Comparison of ENCODE assay signal across 7 mouse cellular contexts in the genomic region with DNA sequence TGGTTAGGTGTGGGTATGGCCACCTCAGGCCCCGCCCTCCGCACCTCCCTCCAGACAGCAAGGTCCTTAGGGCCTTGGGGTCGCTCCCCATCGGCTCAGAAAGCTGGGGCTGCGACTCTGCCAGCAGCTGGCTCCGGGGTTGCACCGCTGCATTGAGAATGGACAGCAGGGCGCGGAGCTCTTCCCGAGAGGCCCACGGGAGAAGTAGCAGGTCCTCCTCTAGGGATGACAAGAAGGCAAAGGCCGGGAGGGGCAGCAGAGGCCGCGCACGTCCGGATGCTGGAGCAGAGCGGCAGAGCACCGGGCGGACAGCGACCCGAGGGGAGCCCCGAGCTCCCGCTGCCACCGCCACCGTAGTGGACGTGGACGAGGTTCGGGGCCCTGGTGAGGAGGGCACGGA. TPM values are rescaled to one million over a fixed set of nuclear protein-coding genes. Genes with fewer than 3 reads are reported as not detected.
DNase-seq lines count a peak whose midpoint lies in the region; ATAC-seq and TF ChIP-seq lines count a peak whose summit lies in the region.

A gene (plus strand): TSS at position 98 of the 400 bp plus-strand sequence.

- no peaks in the 10 kb centered on the region for H3K9me3 ChIP-seq in E14TG2a.4 (ENCODE audit: low read length)
- no peaks in the 10 kb centered on the region for H3K9me3 ChIP-seq in heart, postnatal 0 days (replicated peaks; ENCODE audit: control insufficient read depth, low read length)
- H3K9me3 ChIP-seq in liver, embryonic 15.5 days (replicated peaks), result no peaks in the 10 kb centered on the region
- no peaks in the 10 kb centered on the region for H3K9me3 ChIP-seq in stomach, embryonic 16.5 days (replicated peaks; ENCODE audit: control insufficient read depth, low read length)

- TF ChIP-seq EP300 in heart, postnatal 0 days (IDR thresholded peaks at IDR 0.05; ENCODE audit: low read depth), result no peak

- DNase-seq in 3134 (ENCODE audit: extremely low read depth, insufficient read length, low spot score), result peak; percentile 10
- DNase-seq in heart, postnatal 0 days (ENCODE audit: low spot score), result no peak
- DNase-seq in gastrocnemius, adult 18-20 months (ENCODE audit: low spot score), result no peak
- no peak for DNase-seq in left cerebral cortex, postnatal 4 days

- intact Hi-C loops in left cerebral cortex, postnatal 4 days (cut with DNase I), result no loop called here

- H3K9ac ChIP-seq in heart, postnatal 0 days (replicated peaks; ENCODE audit: low read depth, low read length), result no peak within 1 kb of the TSS
- H3K9ac ChIP-seq in liver, embryonic 15.5 days, result no peak within 1 kb of the TSS
- no peak within 1 kb of the TSS for H3K9ac ChIP-seq in stomach, embryonic 16.5 days (ENCODE audit: low read length)

- no peaks in the 10 kb centered on the region for H3K36me3 ChIP-seq in E14TG2a.4 (ENCODE audit: insufficient read depth, low read length)
- no peaks in the 10 kb centered on the region for H3K36me3 ChIP-seq in heart, postnatal 0 days (replicated peaks; ENCODE audit: control insufficient read depth, insufficient read depth, low read length)
- H3K36me3 ChIP-seq in liver, embryonic 15.5 days (replicated peaks), result no peaks in the 10 kb centered on the region
- no peaks in the 10 kb centered on the region for H3K36me3 ChIP-seq in stomach, embryonic 16.5 days (ENCODE audit: control insufficient read depth, insufficient read depth, low read length)

- peaks cover 64% of the 10 kb centered on the region for H3K27me3 ChIP-seq in E14TG2a.4 (ENCODE audit: insufficient read depth, low read length)
- H3K27me3 ChIP-seq in heart, postnatal 0 days (ENCODE audit: control insufficient read depth, insufficient read depth, low read length), result peaks cover 29% of the 10 kb centered on the region
- H3K27me3 ChIP-seq in liver, embryonic 15.5 days, result peaks cover 59% of the 10 kb centered on the region
- peaks cover 31% of the 10 kb centered on the region for H3K27me3 ChIP-seq in stomach, embryonic 16.5 days (ENCODE audit: control insufficient read depth, insufficient read depth, low read length)

- peak within 1 kb of the TSS; percentile 76 for H3K4me3 ChIP-seq in E14TG2a.4 (replicated peaks; ENCODE audit: low read length)
- peak within 1 kb of the TSS; percentile 27 for H3K4me3 ChIP-seq in heart, postnatal 0 days (ENCODE audit: low read depth, low read length)
- 0 out of 2 replicates have a peak within 1 kb of the TSS, but pooled peaks have one; percentile 5 for H3K4me3 ChIP-seq in liver, embryonic 15.5 days (replicated peaks)
- H3K4me3 ChIP-seq in stomach, embryonic 16.5 days (replicated peaks; ENCODE audit: low read length), result peak within 1 kb of the TSS; percentile 30

- no peak for TF ChIP-seq CTCF in E14TG2a.4 (conservative IDR thresholded peaks at IDR 0.05; ENCODE audit: low read length)
- TF ChIP-seq CTCF in heart, postnatal 0 days (IDR thresholded peaks at IDR 0.05; ENCODE audit: low read depth), result no peak

- H3K4me2 ChIP-seq in heart, postnatal 0 days (ENCODE audit: low read depth, low read length), result peak within 1 kb of the TSS; percentile 42
- H3K4me2 ChIP-seq in liver, embryonic 15.5 days, result peak within 1 kb of the TSS; percentile 37
- peak within 1 kb of the TSS; percentile 48 for H3K4me2 ChIP-seq in stomach, embryonic 16.5 days (ENCODE audit: low read depth, low read length)

- 5% methylated on average over 29 of the region's 29 CpGs for WGBS in heart, postnatal 0 days
- WGBS in liver, embryonic 15.5 days (ENCODE audit: insufficient replicate concordance), result 5% methylated on average over 29 of the region's 29 CpGs
- 4% methylated on average over 29 of the region's 29 CpGs for WGBS in stomach, embryonic 16.5 days

- no peak within 1 kb of the TSS for H3K27ac ChIP-seq in heart, postnatal 0 days (ENCODE audit: low read depth)
- no peak within 1 kb of the TSS for H3K27ac ChIP-seq in liver, embryonic 15.5 days (replicated peaks)
- no peak within 1 kb of the TSS for H3K27ac ChIP-seq in stomach, embryonic 16.5 days (ENCODE audit: low read length)

- peaks cover 8% of the 10 kb centered on the region; the same call in 1 of the 2 replicates for H3K4me1 ChIP-seq in E14TG2a.4 (replicated peaks; ENCODE audit: low read depth, low read length)
- no peaks in the 10 kb centered on the region for H3K4me1 ChIP-seq in heart, postnatal 0 days (ENCODE audit: control insufficient read depth, insufficient read depth)
- H3K4me1 ChIP-seq in liver, embryonic 15.5 days (replicated peaks), result no peaks in the 10 kb centered on the region
- no peaks in the 10 kb centered on the region for H3K4me1 ChIP-seq in stomach, embryonic 16.5 days (ENCODE audit: control insufficient read depth, insufficient read depth, low read length)

- no peak for ATAC-seq in heart, postnatal 0 days (ENCODE audit: insufficient read depth, low read depth)
- ATAC-seq in liver, embryonic 15.5 days (ENCODE audit: insufficient read depth), result no peak
- ATAC-seq in stomach, embryonic 16.5 days (ENCODE audit: insufficient read depth, low FRiP score), result no peak; the same call in 1 of the 2 replicates

RNA-seq across cellular contexts. Expression of the gene that starts here (rescaled TPM):
- not detected in 2 replicates for total RNA-seq in heart, postnatal 0 days (2014; rRNA removed; ENCODE audit: low replicate concordance)
- 0.04 TPM in 1 of 2 replicates, not detected in the other for polyA plus RNA-seq in heart, postnatal 0 days (2015; fragmentation: Nextera tagmentation; extraction: Ambion mirVana)
- not detected in 2 replicates for polyA plus RNA-seq in liver, embryonic 15.5 days (2015; fragmentation: Nextera tagmentation; extraction: Ambion mirVana)
- polyA plus RNA-seq in stomach, embryonic 16.5 days (2015; fragmentation: Nextera tagmentation; extraction: Ambion mirVana), result not detected in 2 replicates
- total RNA-seq in gastrocnemius, adult 18-20 months (2021), result not detected
- 1 to 10 TPM in 1 of 2 experiments, under 1 TPM in 1; 0.97 to 1.1 TPM for total RNA-seq in left cerebral cortex, postnatal 4 days (2021)

Comparison
In these comparisons a context has a peak if more than half of its experiments do, and no peak if none do; other contexts are left out.
1. H3K4me3 ChIP-seq: peak in every context shown above with its lines; median percentile 76 in E14TG2a.4; 30 in stomach, embryonic 16.5 days; 27 in heart, postnatal 0 days; 5 in liver, embryonic 15.5 days.